Mouse (Mus musculus): Measurements from ENCODE around the gene Foxn1. TPM values are rescaled to one million over a fixed set of nuclear protein-coding genes. Genes with fewer than 3 reads are reported as not detected.

Foxn1 gene
- polyA plus RNA-seq, 1 experiment from 2014 or later = not detected

DNA sequence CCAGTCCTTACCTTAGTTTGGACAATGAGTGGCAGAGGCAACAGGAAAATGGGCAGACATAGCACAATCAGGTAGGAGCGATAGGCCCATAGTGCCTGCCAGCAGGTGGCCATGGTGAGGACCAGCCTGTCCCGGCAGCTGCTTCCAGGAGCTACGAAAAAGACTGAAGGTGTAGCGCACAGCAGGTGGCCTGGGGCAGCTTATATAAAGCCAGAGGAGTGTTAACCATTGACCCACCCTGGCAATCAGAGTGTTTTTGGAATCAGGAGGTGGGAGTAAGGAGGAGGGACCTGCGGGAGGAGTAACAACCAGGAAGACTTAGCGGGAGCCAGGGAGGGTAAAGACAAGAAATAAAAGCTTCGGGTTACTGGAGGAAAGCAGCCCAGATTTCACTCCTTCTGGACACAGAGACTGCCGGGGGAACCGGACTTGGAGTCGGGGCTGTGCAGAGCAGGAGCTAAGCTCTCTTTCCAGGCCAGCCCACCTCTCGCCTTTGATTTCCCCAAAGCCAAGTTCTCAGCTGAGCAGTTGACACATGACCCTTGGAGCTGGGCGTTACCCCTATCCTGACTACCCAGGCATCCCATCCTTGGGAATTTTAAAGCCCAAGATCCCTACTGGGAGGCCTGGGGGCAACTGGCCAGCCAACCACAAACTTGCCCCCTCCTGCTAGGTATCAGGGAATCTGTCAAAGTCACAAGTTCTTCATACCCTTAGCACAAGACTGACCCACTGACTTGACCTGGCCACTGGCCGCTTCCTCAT, 35.9 kb upstream of the Foxn1 start, which contains the start of gene Slc13a2:
Slc13a2 (minus strand) TSS at position 163 of the 765 bp plus-strand sequence.
- peak within 1 kb of the TSS; percentile 35; the same call in 1 of the 2 replicates for H3K9ac ChIP-seq (ENCODE audit: low read depth, low read length)
- no peaks in the 10 kb centered on the region for H3K36me3 ChIP-seq (ENCODE audit: control insufficient read depth, insufficient read depth, low read length)
- WGBS = 18% methylated on average over 13 of the region's 13 CpGs
- no peak within 1 kb of the TSS for H3K4me2 ChIP-seq (ENCODE audit: low read depth, low read length)
- peak within 1 kb of the TSS; percentile 13; the same call in 1 of the 2 replicates for H3K27ac ChIP-seq (ENCODE audit: low read length)
- H3K27me3 ChIP-seq (replicated peaks; ENCODE audit: control insufficient read depth, insufficient read depth, low read length) = no peaks in the 10 kb centered on the region
- peaks cover 3% of the 10 kb centered on the region for H3K4me1 ChIP-seq (ENCODE audit: control insufficient read depth, insufficient read depth, low read length)
- no peak within 1 kb of the TSS for H3K4me3 ChIP-seq (ENCODE audit: low read length)
- no peaks in the 10 kb centered on the region for H3K9me3 ChIP-seq (ENCODE audit: control insufficient read depth, low read length)
- ATAC-seq = peak; percentile 58

DNA sequence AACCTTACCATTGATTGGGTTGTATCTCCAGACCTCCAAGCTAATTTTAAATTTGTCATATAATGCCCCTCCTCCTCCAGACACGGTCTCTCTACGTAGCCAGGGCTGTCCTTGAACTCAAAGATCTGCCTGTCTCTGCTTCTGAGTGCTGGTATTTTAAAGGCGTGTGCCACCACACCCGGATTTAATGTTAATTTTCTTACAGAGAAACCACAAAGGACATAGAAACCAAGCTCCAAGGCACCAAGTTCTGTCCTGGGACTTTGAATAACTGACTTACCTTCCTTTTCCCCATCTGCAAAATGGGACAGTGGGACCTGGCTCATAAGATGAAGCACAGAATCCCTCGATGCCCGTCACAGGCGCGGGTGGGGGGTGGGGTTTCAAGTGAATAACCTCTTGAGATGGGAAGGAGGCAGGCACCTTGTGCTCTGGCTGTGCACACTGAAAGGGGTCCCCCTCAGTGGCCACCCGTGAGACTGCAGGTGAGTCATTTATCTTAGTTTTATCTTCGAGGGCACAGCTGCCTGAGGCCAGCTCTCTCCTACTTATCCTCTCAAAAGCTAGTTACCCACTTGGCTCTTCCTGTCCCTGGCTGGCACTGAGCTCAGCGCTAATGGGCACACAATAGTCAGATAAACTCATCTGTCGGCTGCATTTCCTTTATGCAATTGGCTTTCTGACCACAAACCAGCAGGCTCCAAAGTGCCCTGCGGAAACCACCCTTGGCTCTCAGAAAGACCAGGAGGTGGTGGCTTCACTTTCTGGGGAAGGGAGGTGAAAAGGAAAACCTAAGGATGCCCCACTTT, 35.0 kb upstream of the Foxn1 start:
- Histone ChIP-seq H3K27me3 (replicated peaks; ENCODE audit: control insufficient read depth, insufficient read depth, low read length) (no peaks in the 10 kb centered on the region), H3K27ac (ENCODE audit: low read length) (no peak overlapping the region), H3K4me1 (ENCODE audit: control insufficient read depth, insufficient read depth, low read length) (peaks cover 3% of the 10 kb centered on the region), H3K9ac (ENCODE audit: low read depth, low read length) (no peak overlapping the region), H3K4me2 (ENCODE audit: low read depth, low read length) (no peak overlapping the region), H3K9me3 (ENCODE audit: control insufficient read depth, low read length) (no peaks in the 10 kb centered on the region), H3K4me3 (ENCODE audit: low read length) (no peak overlapping the region), H3K36me3 (ENCODE audit: control insufficient read depth, insufficient read depth, low read length) (no peaks in the 10 kb centered on the region)
- ATAC-seq = no peak
- WGBS = 60% methylated on average over 13 of the region's 13 CpGs

DNA sequence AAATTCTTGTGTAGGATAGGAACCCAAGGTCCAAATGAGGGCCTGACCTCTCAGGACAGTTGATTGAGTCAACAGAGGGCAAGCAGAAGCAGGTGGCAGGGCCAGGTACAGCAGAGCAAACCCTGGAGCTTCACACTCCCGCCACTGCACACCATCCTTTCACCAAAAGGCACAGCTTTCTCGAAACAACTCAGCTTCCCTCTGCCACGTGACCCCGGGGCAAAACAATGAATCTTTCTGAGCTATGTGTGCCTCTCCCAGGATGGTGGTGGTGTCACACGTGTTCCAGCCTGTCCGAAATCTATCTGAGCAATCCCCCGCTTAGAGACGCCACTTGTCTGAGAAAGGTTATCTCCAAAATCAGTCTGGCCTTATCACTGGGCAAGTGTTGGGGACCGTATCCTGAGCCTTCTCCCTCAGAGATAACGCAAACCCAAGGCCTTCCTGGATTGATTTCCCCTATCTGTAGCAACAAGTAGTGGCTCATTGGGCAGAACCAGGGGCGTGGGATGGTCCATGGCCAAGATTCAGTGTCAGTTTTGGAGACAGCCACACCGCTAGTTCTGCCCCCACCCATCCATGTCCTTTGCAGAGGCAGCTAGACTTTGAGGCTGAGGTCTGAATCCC, 34.0 kb upstream of the Foxn1 start:
- Histone ChIP-seq H3K27ac (ENCODE audit: low read length) (no peak overlapping the region), H3K4me2 (ENCODE audit: low read depth, low read length) (no peak overlapping the region), H3K36me3 (ENCODE audit: control insufficient read depth, insufficient read depth, low read length) (no peaks in the 10 kb centered on the region), H3K27me3 (replicated peaks; ENCODE audit: control insufficient read depth, insufficient read depth, low read length) (no peaks in the 10 kb centered on the region), H3K9ac (ENCODE audit: low read depth, low read length) (no peak overlapping the region), H3K4me3 (ENCODE audit: low read length) (no peak overlapping the region), H3K4me1 (ENCODE audit: control insufficient read depth, insufficient read depth, low read length) (peaks cover 3% of the 10 kb centered on the region), H3K9me3 (ENCODE audit: control insufficient read depth, low read length) (no peaks in the 10 kb centered on the region)
- 66% methylated on average over 12 of the region's 12 CpGs for WGBS
- ATAC-seq = no peak

DNA sequence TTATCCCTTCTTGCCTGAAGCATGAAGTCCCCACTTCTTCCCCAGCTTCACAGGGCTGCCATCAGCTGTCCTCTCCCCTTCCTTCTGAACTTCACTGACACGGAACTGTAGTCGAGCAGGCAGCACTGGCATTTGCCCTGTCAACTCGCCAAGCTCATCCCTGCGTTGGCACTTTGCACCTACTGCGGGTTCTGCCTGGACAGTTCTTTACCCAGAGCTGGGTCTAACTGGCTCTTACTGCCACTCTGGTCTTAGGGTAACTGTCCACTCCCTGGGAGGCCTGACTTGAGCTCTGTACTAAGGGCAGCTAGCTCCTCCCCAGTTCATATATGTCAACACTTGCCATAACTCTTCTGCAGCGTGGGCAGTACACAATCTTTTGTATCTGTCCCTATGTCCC, 30.5 kb upstream of the Foxn1 start:
- H3K4me3 ChIP-seq (ENCODE audit: low read length) = no peak overlapping the region
- WGBS = 81% methylated on average over 6 of the region's 6 CpGs
- peaks cover 3% of the 10 kb centered on the region; the same call in 1 of the 2 replicates for H3K4me1 ChIP-seq (ENCODE audit: control insufficient read depth, insufficient read depth, low read length)
- H3K36me3 ChIP-seq (ENCODE audit: control insufficient read depth, insufficient read depth, low read length) = no peaks in the 10 kb centered on the region
- H3K27me3 ChIP-seq (replicated peaks; ENCODE audit: control insufficient read depth, insufficient read depth, low read length) = no peaks in the 10 kb centered on the region
- no peak for ATAC-seq
- H3K27ac ChIP-seq (ENCODE audit: low read length) = no peak overlapping the region
- H3K9ac ChIP-seq (ENCODE audit: low read depth, low read length) = no peak overlapping the region
- H3K4me2 ChIP-seq (ENCODE audit: low read depth, low read length) = no peak overlapping the region
- H3K9me3 ChIP-seq (ENCODE audit: control insufficient read depth, low read length) = no peaks in the 10 kb centered on the region

- H3K27me3 ChIP-seq (replicated peaks; ENCODE audit: control insufficient read depth, insufficient read depth, low read length) = no peaks in the 10 kb centered on the region
- H3K4me2 ChIP-seq (ENCODE audit: low read depth, low read length) = no peak overlapping the region
- 69% methylated on average over 6 of the region's 6 CpGs for WGBS
- H3K4me3 ChIP-seq (ENCODE audit: low read length) = no peak overlapping the region
- no peaks in the 10 kb centered on the region for H3K9me3 ChIP-seq (ENCODE audit: control insufficient read depth, low read length)
- no peak for ATAC-seq
- H3K4me1 ChIP-seq (ENCODE audit: control insufficient read depth, insufficient read depth, low read length) = peaks cover 16% of the 10 kb centered on the region
- H3K36me3 ChIP-seq (ENCODE audit: control insufficient read depth, insufficient read depth, low read length) = no peaks in the 10 kb centered on the region
- no peak overlapping the region for H3K9ac ChIP-seq (ENCODE audit: low read depth, low read length)
- no peak overlapping the region for H3K27ac ChIP-seq (ENCODE audit: low read length)
Measured at GRCm38 (mm10) chr11:78412861-78413260, 26.5 kb upstream of the Foxn1 start.

DNA sequence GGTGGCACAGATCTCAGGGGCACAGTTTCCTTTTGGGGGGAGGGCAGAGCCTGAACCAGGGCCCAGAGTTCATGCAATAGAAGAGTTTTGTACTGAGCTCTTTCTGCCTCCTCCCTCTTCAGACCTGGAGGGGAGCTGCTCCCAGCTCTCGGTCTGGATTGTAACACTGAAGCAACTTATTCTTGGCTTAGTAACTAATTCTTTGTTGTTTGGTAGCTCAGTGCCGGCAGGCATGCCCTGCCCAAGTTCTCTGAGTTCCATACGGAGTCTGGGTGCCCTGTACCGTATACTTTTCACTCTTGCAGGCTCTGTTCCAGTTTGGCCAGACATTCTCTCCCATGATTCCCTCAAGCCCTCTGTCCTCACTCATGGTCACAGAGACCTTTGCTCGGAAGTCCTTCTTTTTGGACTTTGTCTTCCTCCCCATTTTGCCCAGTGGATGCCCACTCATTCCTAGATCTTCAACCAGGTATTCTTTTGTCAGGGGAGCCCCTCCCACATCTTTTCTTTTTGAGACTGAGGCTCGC, 26.0 kb upstream of the Foxn1 start:
- no peaks in the 10 kb centered on the region for H3K9me3 ChIP-seq (ENCODE audit: control insufficient read depth, low read length)
- H3K36me3 ChIP-seq (ENCODE audit: control insufficient read depth, insufficient read depth, low read length) = no peaks in the 10 kb centered on the region
- H3K27ac ChIP-seq (ENCODE audit: low read length) = no peak overlapping the region
- H3K27me3 ChIP-seq (replicated peaks; ENCODE audit: control insufficient read depth, insufficient read depth, low read length) = no peaks in the 10 kb centered on the region
- ATAC-seq = no peak
- WGBS = 77% methylated on average over 6 of the region's 6 CpGs
- no peak overlapping the region for H3K4me2 ChIP-seq (ENCODE audit: low read depth, low read length)
- H3K4me3 ChIP-seq (ENCODE audit: low read length) = no peak overlapping the region
- peaks cover 18% of the 10 kb centered on the region for H3K4me1 ChIP-seq (ENCODE audit: control insufficient read depth, insufficient read depth, low read length)
- H3K9ac ChIP-seq (ENCODE audit: low read depth, low read length) = no peak overlapping the region

DNA sequence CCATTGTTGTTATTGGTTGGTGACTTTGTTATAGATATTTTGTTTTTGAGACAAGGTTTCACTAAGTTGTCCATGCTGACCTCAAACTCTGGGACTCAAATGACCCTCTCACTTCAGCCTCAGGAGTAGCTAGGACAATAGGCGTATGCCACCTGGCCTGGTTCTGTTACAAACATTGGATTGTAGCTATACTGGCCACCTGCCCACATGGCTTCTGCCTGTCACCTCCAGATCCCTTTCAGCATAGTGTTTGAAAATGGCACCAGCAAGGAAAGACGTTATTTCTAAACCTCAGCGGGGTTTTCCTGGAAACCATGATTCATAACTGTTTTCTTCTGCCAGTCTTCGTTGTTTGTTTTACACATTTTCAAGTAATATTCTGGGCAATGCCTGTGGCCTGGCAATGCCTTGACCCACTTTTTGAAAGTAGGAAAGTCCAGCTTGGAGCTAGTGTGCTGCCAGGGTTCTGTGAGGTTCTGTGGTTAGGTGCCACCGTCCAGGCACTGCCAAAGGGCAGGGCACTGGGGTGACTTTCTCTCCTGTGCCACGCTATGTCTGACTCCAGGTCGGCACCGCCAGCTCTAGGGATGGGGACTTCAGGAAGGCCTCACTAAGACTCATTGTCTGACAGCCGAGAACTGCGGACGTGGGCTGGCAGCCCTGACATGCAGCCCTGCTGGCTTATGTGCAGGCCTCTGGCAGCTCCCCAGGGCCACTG, 25.4 kb upstream of the Foxn1 start:
- Histone ChIP-seq H3K36me3 (ENCODE audit: control insufficient read depth, insufficient read depth, low read length) (no peaks in the 10 kb centered on the region), H3K4me2 (ENCODE audit: low read depth, low read length) (no peak overlapping the region), H3K27ac (ENCODE audit: low read length) (no peak overlapping the region), H3K4me3 (ENCODE audit: low read length) (no peak overlapping the region), H3K9me3 (ENCODE audit: control insufficient read depth, low read length) (no peaks in the 10 kb centered on the region), H3K4me1 (ENCODE audit: control insufficient read depth, insufficient read depth, low read length) (peaks cover 18% of the 10 kb centered on the region), H3K27me3 (replicated peaks; ENCODE audit: control insufficient read depth, insufficient read depth, low read length) (no peaks in the 10 kb centered on the region), H3K9ac (ENCODE audit: low read depth, low read length) (no peak overlapping the region)
- 87% methylated on average over 11 of the region's 11 CpGs for WGBS
- no peak for ATAC-seq

DNA sequence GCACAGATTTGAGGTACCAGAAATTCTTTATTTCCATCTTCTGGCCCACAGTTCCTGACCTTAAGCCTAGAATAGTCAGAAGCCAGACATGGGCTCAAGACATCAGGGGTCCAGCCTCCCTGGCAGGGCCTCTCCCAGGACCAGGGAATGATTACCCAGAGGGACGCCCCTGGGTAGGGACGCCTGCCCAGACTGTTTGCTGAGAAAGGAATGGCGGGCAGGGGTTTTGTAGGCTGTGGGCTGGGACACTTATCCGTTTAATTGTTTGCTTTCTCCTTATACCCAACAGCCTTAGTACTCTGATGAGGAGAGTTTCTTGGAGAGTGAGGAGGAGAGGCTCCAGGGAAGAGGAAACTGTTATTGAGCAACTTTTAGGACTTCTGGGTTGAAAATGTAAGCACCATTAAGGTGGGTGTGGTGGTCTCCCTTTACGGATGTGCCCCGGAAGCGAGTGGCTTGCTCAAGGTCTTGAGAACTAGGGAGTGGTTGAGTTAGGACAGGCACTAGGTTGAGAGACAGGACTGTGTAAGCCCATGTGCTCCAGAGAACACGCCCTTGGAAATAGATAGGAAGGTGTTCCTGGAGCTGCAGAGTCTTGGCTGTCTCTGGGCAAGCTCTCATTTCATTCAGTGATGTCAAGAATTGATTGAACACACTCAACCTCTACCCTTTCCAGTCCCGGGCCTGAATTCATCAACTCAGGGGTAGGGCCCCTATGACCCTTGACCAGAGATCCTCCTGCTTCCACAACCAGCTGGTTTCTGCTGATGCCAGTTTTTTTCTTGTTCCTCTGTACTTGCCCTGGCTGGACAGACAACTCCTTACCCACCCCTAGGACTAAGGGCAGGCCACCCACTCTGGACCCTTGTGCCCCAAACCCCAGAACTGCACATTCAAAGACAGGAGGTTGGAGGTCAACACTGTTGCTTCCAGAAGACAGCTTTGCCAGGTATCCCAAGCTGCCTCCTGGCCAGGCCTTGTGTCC, 22.2 kb upstream of the Foxn1 start:
- Histone ChIP-seq H3K4me2 (ENCODE audit: low read depth, low read length) (no peak overlapping the region), H3K27ac (ENCODE audit: low read length) (peak overlapping the region; percentile 87), H3K4me3 (ENCODE audit: low read length) (no peak overlapping the region), H3K9me3 (ENCODE audit: control insufficient read depth, low read length) (no peaks in the 10 kb centered on the region), H3K4me1 (ENCODE audit: control insufficient read depth, insufficient read depth, low read length) (peaks cover 18% of the 10 kb centered on the region), H3K27me3 (replicated peaks; ENCODE audit: control insufficient read depth, insufficient read depth, low read length) (no peaks in the 10 kb centered on the region), H3K36me3 (ENCODE audit: control insufficient read depth, insufficient read depth, low read length) (no peaks in the 10 kb centered on the region), H3K9ac (ENCODE audit: low read depth, low read length) (no peak overlapping the region)
- ATAC-seq = peak; percentile 85
- WGBS = 48% methylated on average over 9 of the region's 9 CpGs
